Mouse (Mus musculus) myocyte (in vitro differentiated cells): Measurements from ENCODE around the gene Ccndbp1.

Experiments used
- MYOD1 ChIP-seq, 3 experiments: IDR thresholded peaks; one replicate each; pipeline ENCODE4 v1.6.1; 2011; ENCODE audit warnings: control low read depth in 2 of 3, low read depth in 2 of 3, mild to moderate bottlenecking in 2 of 3, moderate library complexity in 1 of 3; ENCODE audit not compliant: insufficient read length in 2 of 3, control insufficient read depth in 1 of 3
- POLR2A ChIP-seq: IDR thresholded peaks from one replicate; pipeline ENCODE4 v1.6.1; 2011; ENCODE audit warnings: low read depth, mild to moderate bottlenecking, control low read depth, moderate library complexity; ENCODE audit not compliant: insufficient read length

GRCm38 (mm10) chr2:121012676-121013075 lies 4.5 kb downstream of the Ccndbp1 start:
- TF ChIP-seq POLR2A (no peak), MYOD1 (IDR thresholded peaks at IDR 0.05; ENCODE audit: control insufficient read depth in 1 of 3, insufficient read length in 2 of 3, low read depth in 2 of 3) (no peak)
